In genomic region chr11:87590841-87591525, GRCm38 (mm10) we compare ENCODE assay signal across 8 mouse cellular contexts. TPM values are rescaled to one million over a fixed set of nuclear protein-coding genes. Genes with fewer than 3 reads are reported as not detected.
DNase-seq lines count a peak whose midpoint lies in the region; ATAC-seq and TF ChIP-seq lines count a peak whose summit lies in the region.

No protein-coding gene starts in this region.

- H3K27me3 ChIP-seq in embryonic facial prominence, embryonic 12.5 days: no peaks in the 10 kb centered on the region
- no peaks in the 10 kb centered on the region for H3K27me3 ChIP-seq in limb, embryonic 11.5 days (ENCODE audit: control insufficient read depth, insufficient read depth, low read length)
- H3K27me3 ChIP-seq in myocyte (ENCODE audit: control insufficient read depth, insufficient read depth, insufficient read length): no peaks in the 10 kb centered on the region

- H3K27ac ChIP-seq in embryonic facial prominence, embryonic 12.5 days: peak overlapping the region; percentile 89
- H3K27ac ChIP-seq in limb, embryonic 11.5 days (replicated peaks; ENCODE audit: low read depth, low read length): peak overlapping the region; percentile 81

- no peaks in the 10 kb centered on the region for H3K9me3 ChIP-seq in embryonic facial prominence, embryonic 12.5 days
- H3K9me3 ChIP-seq in limb, embryonic 11.5 days (ENCODE audit: control insufficient read depth, low read length): no peaks in the 10 kb centered on the region

- 1% methylated on average over 25 of the region's 25 CpGs for WGBS in embryonic facial prominence, embryonic 12.5 days
- 3% methylated on average over 25 of the region's 25 CpGs for WGBS in limb, embryonic 11.5 days

- ATAC-seq in embryonic facial prominence, embryonic 12.5 days (ENCODE audit: insufficient number of reproducible peaks, insufficient read depth, low FRiP score, low TSS enrichment): no peak
- no peak for ATAC-seq in limb, embryonic 11.5 days (ENCODE audit: insufficient number of reproducible peaks, low FRiP score, low TSS enrichment, low read depth)
- ATAC-seq in monocyte, adult 5-6 weeks (replicated peaks; ENCODE audit: insufficient number of reproducible peaks, low FRiP score, low TSS enrichment, poor library complexity, severe bottlenecking): no peak

- H3K4me1 ChIP-seq in embryonic facial prominence, embryonic 12.5 days: peaks cover 42% of the 10 kb centered on the region
- H3K4me1 ChIP-seq in limb, embryonic 11.5 days (ENCODE audit: control insufficient read depth, insufficient read depth, low read length): peaks cover 21% of the 10 kb centered on the region

- peak overlapping the region; percentile 79 for H3K4me2 ChIP-seq in embryonic facial prominence, embryonic 12.5 days (replicated peaks)
- peak overlapping the region; percentile 75 for H3K4me2 ChIP-seq in limb, embryonic 11.5 days (ENCODE audit: low read depth, severe bottlenecking)
- peak overlapping the region; percentile 93 for H3K4me2 ChIP-seq in myocyte (ENCODE audit: low read depth)

- peaks cover 8% of the 10 kb centered on the region for H3K79me2 ChIP-seq in myocyte (ENCODE audit: control insufficient read depth, insufficient read depth)

- peak overlapping the region; percentile 72 for H3K4me3 ChIP-seq in embryonic facial prominence, embryonic 12.5 days
- H3K4me3 ChIP-seq in limb, embryonic 11.5 days (ENCODE audit: low read depth, low read length): peak overlapping the region; percentile 73
- peak overlapping the region; percentile 97 for H3K4me3 ChIP-seq in myocyte

- no peak for TF ChIP-seq POLR2A in myocyte (IDR thresholded peaks at IDR 0.05; ENCODE audit: insufficient read length, low read depth)

- DNase-seq in left cerebral cortex, postnatal 25 days (ENCODE audit: low spot score in 2 of 2): peak; percentile 34 to 35
- DNase-seq in left cerebral cortex, adult 8-10 months (ENCODE audit: low spot score in 2 of 2): no peak
- peak; percentile 33 for DNase-seq in ZHBTc4 (ENCODE audit: low read depth, low spot score)
- DNase-seq in heart, postnatal 14 days: peak; percentile 43 to 55
- peak; percentile 64 for DNase-seq in limb, embryonic 11.5 days (ENCODE audit: low spot score)

- H3K36me3 ChIP-seq in embryonic facial prominence, embryonic 12.5 days: peaks cover 9% of the 10 kb centered on the region; the same call in 1 of the 2 replicates
- no peaks in the 10 kb centered on the region for H3K36me3 ChIP-seq in limb, embryonic 11.5 days (ENCODE audit: control insufficient read depth, insufficient read depth, low read length)
- H3K36me3 ChIP-seq in myocyte (ENCODE audit: control insufficient read depth, insufficient read depth): no peaks in the 10 kb centered on the region

- H3K9ac ChIP-seq in embryonic facial prominence, embryonic 12.5 days: peak overlapping the region; percentile 78
- peak overlapping the region; percentile 88 for H3K9ac ChIP-seq in limb, embryonic 11.5 days (ENCODE audit: low read length)

- intact Hi-C loops in left cerebral cortex, postnatal 25 days (cut with DNase I): no loop called here
- intact Hi-C loops in heart, postnatal 14 days (cut with DNase I): loop anchor here (5.0 kb wide), 2 partner anchors 69 to 124 kb away; no protein-coding TSS in a partner anchor

- peak overlapping the region; percentile 57 for H3ac ChIP-seq in myocyte (ENCODE audit: control insufficient read depth, insufficient read length)

TF ChIP-seq in myocyte, 11 proteins besides CTCF, POLR2A, EP300 and RAD21:
- TF ChIP-seq TCF3 (IDR thresholded peaks at IDR 0.05; ENCODE audit: insufficient read length, low read depth): no peak
- no peak for TF ChIP-seq E2F4 (IDR thresholded peaks at IDR 0.05; ENCODE audit: insufficient read depth)
- no peak for TF ChIP-seq POLR2AphosphoS2 (IDR thresholded peaks at IDR 0.05; ENCODE audit: insufficient read length, low read depth)
- no peak for TF ChIP-seq MYOG (IDR thresholded peaks at IDR 0.05; ENCODE audit: control insufficient read depth in 1 of 3, insufficient read depth in 1 of 3, insufficient read length in 2 of 3, low read depth in 2 of 3)
- TF ChIP-seq SRF (IDR thresholded peaks at IDR 0.05; ENCODE audit: control insufficient read depth, insufficient read length, low read depth): no peak
- no peak for TF ChIP-seq CEBPB (IDR thresholded peaks at IDR 0.05; ENCODE audit: insufficient read depth, poor library complexity, severe bottlenecking)
- no peak for TF ChIP-seq MYOD1 (IDR thresholded peaks at IDR 0.05; ENCODE audit: control insufficient read depth in 1 of 3, insufficient read length in 2 of 3, low read depth in 2 of 3)
- no peak for TF ChIP-seq REST (IDR thresholded peaks at IDR 0.05; ENCODE audit: insufficient read depth, insufficient read length)
- TF ChIP-seq TCF12 (IDR thresholded peaks at IDR 0.05; ENCODE audit: insufficient read depth, poor library complexity, severe bottlenecking): no peak

RNA-seq across cellular contexts. Expression of gene Mtmr4, which starts 1.0 kb away (rescaled TPM):
- total RNA-seq in left cerebral cortex, postnatal 25 days (2021): 10 to 100 TPM; 90.6 to 95.2 TPM
- 10 to 100 TPM; 79.3 to 88.0 (median 83.9) TPM for total RNA-seq in left cerebral cortex, adult 8-10 months (2022)
- polyA plus RNA-seq in embryonic facial prominence, embryonic 12.5 days (2016; fragmentation: Nextera tagmentation; extraction: Ambion mirVana): 54.9 and 58.2 TPM in 2 replicates
- 10 to 100 TPM; 16.0 to 22.9 TPM for total RNA-seq in heart, postnatal 14 days (2021)
- polyA plus RNA-seq in limb, embryonic 11.5 days (2014; fragmentation: Nextera tagmentation; extraction: Ambion mirVana): 62.4 and 66.8 TPM in 2 replicates
- 10.6 TPM for polyA plus RNA-seq in myocyte (2012; fragmentation: generic; extraction: Trizol)
- total RNA-seq in monocyte, adult 5-6 weeks (2017): 11.0 to 19.0 TPM (median 13.7 TPM) in 3 replicates

RNA-seq across cellular contexts. Expression of gene Sept4, which starts 22.3 kb away (rescaled TPM):
- total RNA-seq in left cerebral cortex, postnatal 25 days (2021): 100 to 1,000 TPM; 135 to 151 TPM
- total RNA-seq in left cerebral cortex, adult 8-10 months (2022): 100 to 1,000 TPM; 230 to 282 (median 253) TPM
- polyA plus RNA-seq in embryonic facial prominence, embryonic 12.5 days (2016; fragmentation: Nextera tagmentation; extraction: Ambion mirVana): 13.3 TPM in 2 replicates
- 10 to 100 TPM; 70.3 to 70.8 TPM for total RNA-seq in heart, postnatal 14 days (2021)
- polyA plus RNA-seq in limb, embryonic 11.5 days (2014; fragmentation: Nextera tagmentation; extraction: Ambion mirVana): 5.3 and 5.5 TPM in 2 replicates
- 1.5 TPM for polyA plus RNA-seq in myocyte (2012; fragmentation: generic; extraction: Trizol)
- total RNA-seq in monocyte, adult 5-6 weeks (2017): 6.6 to 16.9 TPM (median 9.6 TPM) in 3 replicates

RNA-seq across cellular contexts. Expression of gene Gm11492, which starts 24.5 kb away (rescaled TPM):
- not detected for total RNA-seq in left cerebral cortex, postnatal 25 days (2021)
- under 1 TPM in 2 of 4 experiments, not detected in 2; 0.17 to 0.19 TPM for total RNA-seq in left cerebral cortex, adult 8-10 months (2022)
- polyA plus RNA-seq in embryonic facial prominence, embryonic 12.5 days (2016; fragmentation: Nextera tagmentation; extraction: Ambion mirVana): not detected in 2 replicates
- total RNA-seq in heart, postnatal 14 days (2021): not detected
- polyA plus RNA-seq in limb, embryonic 11.5 days (2014; fragmentation: Nextera tagmentation; extraction: Ambion mirVana): not detected in 2 replicates
- not detected for polyA plus RNA-seq in myocyte (2012; fragmentation: generic; extraction: Trizol)
- 1.5 TPM in 1 of 3 replicates, not detected in the others for total RNA-seq in monocyte, adult 5-6 weeks (2017)

RNA-seq across cellular contexts. Expression of gene Hsf5, which starts 26.0 kb away (rescaled TPM):
- under 1 TPM; 0.27 to 0.71 TPM for total RNA-seq in left cerebral cortex, postnatal 25 days (2021)
- total RNA-seq in left cerebral cortex, adult 8-10 months (2022): under 1 TPM; 0.50 to 0.71 (median 0.60) TPM
- polyA plus RNA-seq in embryonic facial prominence, embryonic 12.5 days (2016; fragmentation: Nextera tagmentation; extraction: Ambion mirVana): 0.31 and 0.51 TPM in 2 replicates
- under 1 TPM in 1 of 2 experiments, not detected in 1; 0.07 TPM for total RNA-seq in heart, postnatal 14 days (2021)
- 0.27 and 0.34 TPM in 2 replicates for polyA plus RNA-seq in limb, embryonic 11.5 days (2014; fragmentation: Nextera tagmentation; extraction: Ambion mirVana)
- polyA plus RNA-seq in myocyte (2012; fragmentation: generic; extraction: Trizol): not detected
- 1.2 TPM in 1 of 3 replicates, not detected in the others for total RNA-seq in monocyte, adult 5-6 weeks (2017)

Comparison
In these comparisons a context has a peak if more than half of its experiments do, and no peak if none do; other contexts are left out.
1. DNase-seq: peak in left cerebral cortex, postnatal 25 days (2 of 2), ZHBTc4 (single experiment), heart, postnatal 14 days (2 of 2) and limb, embryonic 11.5 days (single experiment); none in left cerebral cortex, adult 8-10 months (0 of 2).
2. Peak in every context shown above with its lines, with median percentiles within 50 percentile points of each other: H3K4me2 ChIP-seq and H3K4me3 ChIP-seq.